Mouse (Mus musculus): ENCODE results near the gene Chsy1. TPM values are rescaled to one million over a fixed set of nuclear protein-coding genes. Genes with fewer than 3 reads are reported as not detected.
A peak's percentile ranks its signal among the peaks of the same experiment; 100 is the strongest.

The Chsy1 gene
- polyA plus RNA-seq, 1 experiment from 2014 or later, result 13.9 TPM

DNA sequence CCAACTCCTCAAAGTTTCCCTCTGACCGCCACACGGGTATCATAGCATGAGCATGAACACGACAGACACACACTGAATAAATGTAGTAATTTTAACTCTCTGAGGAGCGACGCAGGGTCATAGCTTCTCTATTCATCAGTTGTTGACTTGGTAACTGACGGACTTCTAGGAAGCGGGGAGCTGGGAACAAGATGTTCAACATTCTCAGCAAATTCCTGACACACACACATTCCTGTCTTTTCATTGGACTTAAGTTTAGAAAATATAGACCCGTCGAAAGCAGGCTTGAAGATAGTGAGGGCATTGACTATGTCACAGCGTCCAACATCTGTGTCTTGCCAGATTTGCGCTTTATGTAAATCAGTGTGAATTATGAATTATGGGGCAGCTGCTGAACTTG lies 2.1 kb upstream of the Chsy1 start:
- Histone ChIP-seq H3K27ac (ENCODE audit: low read length) (no peak overlapping the region), H3K27me3 (ENCODE audit: insufficient read depth, low read length) (no peaks in the 10 kb centered on the region), H3K36me3 (ENCODE audit: insufficient read depth, low read length) (no peaks in the 10 kb centered on the region), H3K4me3 (ENCODE audit: low read length) (no peak overlapping the region), H3K9me3 (ENCODE audit: low read length) (no peaks in the 10 kb centered on the region), H3K4me1 (ENCODE audit: insufficient read depth, low read length) (peaks cover 19% of the 10 kb centered on the region; the same call in 1 of the 2 replicates), H3K9ac (replicated peaks; ENCODE audit: low read length) (no peak overlapping the region), H3K4me2 (replicated peaks; ENCODE audit: low read depth, low read length) (no peak overlapping the region)
- 67% methylated on average over 11 of the region's 11 CpGs for WGBS
- ATAC-seq (ENCODE audit: low FRiP score, low TSS enrichment), result no peak

- 16% methylated on average over 7 of the region's 7 CpGs for WGBS
- H3K36me3 ChIP-seq (ENCODE audit: insufficient read depth, low read length), result no peaks in the 10 kb centered on the region
- H3K27me3 ChIP-seq (ENCODE audit: insufficient read depth, low read length), result no peaks in the 10 kb centered on the region
- H3K9ac ChIP-seq (replicated peaks; ENCODE audit: low read length), result no peak overlapping the region
- H3K4me1 ChIP-seq (ENCODE audit: insufficient read depth, low read length), result peaks cover 23% of the 10 kb centered on the region; the same call in 1 of the 2 replicates
- no peak overlapping the region for H3K27ac ChIP-seq (ENCODE audit: low read length)
- H3K4me2 ChIP-seq (replicated peaks; ENCODE audit: low read depth, low read length), result no peak overlapping the region
- no peak overlapping the region for H3K4me3 ChIP-seq (ENCODE audit: low read length)
- no peaks in the 10 kb centered on the region for H3K9me3 ChIP-seq (ENCODE audit: low read length)
- ATAC-seq (ENCODE audit: low FRiP score, low TSS enrichment), result no peak
These were observed 1.4 kb upstream of the Chsy1 start for GRCm38 (mm10) chr7:66107930-66108329.

DNA sequence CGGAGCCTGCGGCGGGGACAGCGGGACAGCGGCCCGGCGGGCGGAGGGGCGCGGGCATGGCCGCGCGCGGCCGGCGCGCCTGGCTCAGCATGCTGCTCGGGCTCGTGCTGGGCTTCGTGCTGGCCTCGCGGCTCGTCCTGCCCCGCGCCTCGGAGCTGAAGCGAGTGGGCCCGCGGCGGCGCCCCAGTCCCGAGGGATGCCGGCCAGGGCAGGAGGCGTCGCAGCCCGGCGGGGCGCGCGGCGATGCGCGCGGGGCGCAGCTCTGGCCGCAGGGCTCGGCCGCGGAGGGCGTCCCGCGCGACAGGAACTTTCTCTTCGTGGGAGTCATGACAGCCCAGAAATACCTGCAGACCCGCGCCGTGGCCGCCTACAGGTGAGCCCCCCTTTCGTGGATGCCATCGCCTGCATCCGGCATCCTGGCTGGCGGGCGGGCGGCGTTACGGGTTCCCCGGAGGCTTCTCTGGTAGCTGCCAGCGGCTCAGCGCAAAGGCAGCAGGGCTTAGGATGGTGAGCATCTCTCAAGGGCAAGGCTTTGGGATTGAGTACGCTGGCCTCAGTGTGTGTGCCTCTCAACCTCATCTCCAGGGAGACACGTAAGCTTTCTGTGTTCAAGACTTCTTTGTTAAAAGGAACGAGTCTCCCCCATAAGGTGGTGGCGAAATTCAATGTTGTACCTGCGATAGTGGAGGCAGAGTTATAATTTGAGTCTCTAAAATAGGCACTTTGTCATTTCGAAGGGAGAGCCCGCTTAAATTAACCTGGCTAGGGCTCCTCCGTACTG lies 730 bp downstream of the Chsy1 start:
- peak; percentile 20 for ATAC-seq (ENCODE audit: low FRiP score, low TSS enrichment)
- Histone ChIP-seq H3K9ac (replicated peaks; ENCODE audit: low read length) (peak overlapping the region; percentile 92), H3K9me3 (ENCODE audit: low read length) (no peaks in the 10 kb centered on the region), H3K36me3 (ENCODE audit: insufficient read depth, low read length) (no peaks in the 10 kb centered on the region), H3K4me1 (ENCODE audit: insufficient read depth, low read length) (peaks cover 32% of the 10 kb centered on the region; the same call in 1 of the 2 replicates), H3K4me3 (ENCODE audit: low read length) (peak overlapping the region; percentile 89), H3K27me3 (ENCODE audit: insufficient read depth, low read length) (no peaks in the 10 kb centered on the region), H3K4me2 (replicated peaks; ENCODE audit: low read depth, low read length) (peak overlapping the region; percentile 87), H3K27ac (ENCODE audit: low read length) (peak overlapping the region; percentile 89)
- under 1% methylated on average over 49 of the region's 77 CpGs for WGBS

DNA sequence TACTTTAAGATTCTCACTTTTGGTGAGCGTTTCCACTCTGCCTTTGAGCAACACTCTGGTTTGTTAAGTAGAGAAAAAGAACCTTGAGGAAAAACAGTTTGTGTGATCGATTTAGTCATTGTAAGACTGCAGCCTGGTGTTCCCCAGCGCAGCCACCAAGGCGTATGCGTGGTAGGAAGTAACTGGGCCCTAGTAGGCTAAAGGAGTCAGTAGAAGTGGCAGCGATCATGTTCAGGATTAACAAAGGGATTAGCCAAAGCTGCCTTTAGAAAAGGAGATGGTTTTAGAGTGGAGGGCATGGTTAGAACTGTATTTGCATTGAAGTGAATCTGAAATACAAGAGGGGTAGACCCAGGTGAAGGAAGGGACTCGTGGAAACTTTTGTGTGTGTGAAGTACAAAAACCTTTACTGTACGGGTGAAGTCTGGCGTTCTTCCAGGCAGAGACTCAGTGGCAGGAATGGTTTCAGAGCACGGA lies 1.4 kb downstream of the Chsy1 start:
- Histone ChIP-seq H3K4me2 (replicated peaks; ENCODE audit: low read depth, low read length) (peak overlapping the region; percentile 87), H3K27me3 (ENCODE audit: insufficient read depth, low read length) (no peaks in the 10 kb centered on the region), H3K4me3 (ENCODE audit: low read length) (peak overlapping the region; percentile 89), H3K4me1 (ENCODE audit: insufficient read depth, low read length) (peaks cover 36% of the 10 kb centered on the region; the same call in 1 of the 2 replicates), H3K36me3 (ENCODE audit: insufficient read depth, low read length) (no peaks in the 10 kb centered on the region), H3K9me3 (ENCODE audit: low read length) (no peaks in the 10 kb centered on the region), H3K27ac (ENCODE audit: low read length) (peak overlapping the region; percentile 89), H3K9ac (replicated peaks; ENCODE audit: low read length) (peak overlapping the region; percentile 92)
- ATAC-seq (ENCODE audit: low FRiP score, low TSS enrichment), result no peak
- 1% methylated on average over 10 of the region's 10 CpGs for WGBS

GRCm38 (mm10) chr7:66111211-66111610 lies 1.9 kb downstream of the Chsy1 start:
- H3K4me3 ChIP-seq (ENCODE audit: low read length), result peak overlapping the region; percentile 89
- no peaks in the 10 kb centered on the region for H3K36me3 ChIP-seq (ENCODE audit: insufficient read depth, low read length)
- 60% methylated on average over 10 of the region's 10 CpGs for WGBS
- ATAC-seq (ENCODE audit: low FRiP score, low TSS enrichment), result no peak
- peak overlapping the region; percentile 87 for H3K4me2 ChIP-seq (replicated peaks; ENCODE audit: low read depth, low read length)
- H3K27me3 ChIP-seq (ENCODE audit: insufficient read depth, low read length), result no peaks in the 10 kb centered on the region
- H3K27ac ChIP-seq (ENCODE audit: low read length), result no peak overlapping the region
- H3K9ac ChIP-seq (replicated peaks; ENCODE audit: low read length), result peak overlapping the region; percentile 92
- H3K9me3 ChIP-seq (ENCODE audit: low read length), result no peaks in the 10 kb centered on the region
- H3K4me1 ChIP-seq (ENCODE audit: insufficient read depth, low read length), result peaks cover 41% of the 10 kb centered on the region; the same call in 1 of the 2 replicates

DNA sequence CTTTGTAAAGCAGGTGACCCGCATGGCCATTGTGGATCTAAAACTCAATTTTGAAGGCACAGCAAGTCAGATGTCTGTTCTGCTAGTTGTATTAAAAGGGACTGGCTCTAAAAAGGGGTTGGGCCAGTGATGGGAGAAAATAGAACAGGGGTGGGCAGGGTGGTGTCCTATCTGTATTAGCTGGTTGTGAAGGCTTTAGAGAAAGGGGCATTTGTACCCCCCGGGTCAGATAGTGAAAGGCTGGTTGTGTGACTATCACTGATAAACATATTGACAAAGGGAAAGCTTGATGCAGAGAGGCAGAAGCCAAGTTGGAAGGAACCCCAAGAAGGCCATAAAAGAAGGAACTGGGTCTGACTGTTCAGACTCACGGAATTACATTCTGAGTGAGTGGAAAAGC lies 4.2 kb downstream of the Chsy1 start:
- H3K27ac ChIP-seq (ENCODE audit: low read length), result no peak overlapping the region
- H3K4me1 ChIP-seq (ENCODE audit: insufficient read depth, low read length), result peaks cover 42% of the 10 kb centered on the region; the same call in 1 of the 2 replicates
- no peaks in the 10 kb centered on the region for H3K27me3 ChIP-seq (ENCODE audit: insufficient read depth, low read length)
- no peaks in the 10 kb centered on the region for H3K9me3 ChIP-seq (ENCODE audit: low read length)
- 91% methylated on average over 3 of the region's 3 CpGs for WGBS
- no peak overlapping the region for H3K4me3 ChIP-seq (ENCODE audit: low read length)
- H3K4me2 ChIP-seq (replicated peaks; ENCODE audit: low read depth, low read length), result no peak overlapping the region
- H3K9ac ChIP-seq (replicated peaks; ENCODE audit: low read length), result no peak overlapping the region
- no peak for ATAC-seq (ENCODE audit: low FRiP score, low TSS enrichment)
- H3K36me3 ChIP-seq (ENCODE audit: insufficient read depth, low read length), result no peaks in the 10 kb centered on the region

- WGBS, result 62% methylated on average over 11 of the region's 11 CpGs
These were observed 6.6 kb downstream of the Chsy1 start for GRCm38 (mm10) chr7:66115821-66116343.

GRCm38 (mm10) chr7:66116906-66117482 lies 7.7 kb downstream of the Chsy1 start:
- Histone ChIP-seq H3K9ac (replicated peaks; ENCODE audit: low read length) (no peak overlapping the region), H3K27me3 (ENCODE audit: insufficient read depth, low read length) (no peaks in the 10 kb centered on the region)
- ATAC-seq (ENCODE audit: low FRiP score, low TSS enrichment), result no peak

More at GRCm38 (mm10) chr7:66115821-66116343, 6.6 kb downstream of the Chsy1 start:
- Histone ChIP-seq H3K27me3 (ENCODE audit: insufficient read depth, low read length) (no peaks in the 10 kb centered on the region), H3K4me2 (replicated peaks; ENCODE audit: low read depth, low read length) (no peak overlapping the region), H3K36me3 (ENCODE audit: insufficient read depth, low read length) (no peaks in the 10 kb centered on the region), H3K9ac (replicated peaks; ENCODE audit: low read length) (no peak overlapping the region), H3K27ac (ENCODE audit: low read length) (no peak overlapping the region), H3K4me1 (ENCODE audit: insufficient read depth, low read length) (peaks cover 46% of the 10 kb centered on the region), H3K4me3 (ENCODE audit: low read length) (no peak overlapping the region), H3K9me3 (ENCODE audit: low read length) (no peaks in the 10 kb centered on the region)
- ATAC-seq (ENCODE audit: low FRiP score, low TSS enrichment), result 0 out of 2 replicates have a peak, but pooled peaks have one; percentile 20

GRCm38 (mm10) chr7:66118046-66118445 lies 8.7 kb downstream of the Chsy1 start:
- Histone ChIP-seq H3K4me1 (ENCODE audit: insufficient read depth, low read length) (peaks cover 35% of the 10 kb centered on the region), H3K27me3 (ENCODE audit: insufficient read depth, low read length) (no peaks in the 10 kb centered on the region), H3K4me2 (replicated peaks; ENCODE audit: low read depth, low read length) (no peak overlapping the region), H3K27ac (ENCODE audit: low read length) (no peak overlapping the region), H3K9ac (replicated peaks; ENCODE audit: low read length) (no peak overlapping the region), H3K9me3 (ENCODE audit: low read length) (no peaks in the 10 kb centered on the region), H3K36me3 (ENCODE audit: insufficient read depth, low read length) (no peaks in the 10 kb centered on the region), H3K4me3 (ENCODE audit: low read length) (no peak overlapping the region)
- WGBS, result 82% methylated on average over 3 of the region's 3 CpGs
- no peak for ATAC-seq (ENCODE audit: low FRiP score, low TSS enrichment)

More at GRCm38 (mm10) chr7:66116906-66117482, 7.7 kb downstream of the Chsy1 start:
- 72% methylated on average over 8 of the region's 8 CpGs for WGBS
- no peak overlapping the region for H3K4me3 ChIP-seq (ENCODE audit: low read length)
- H3K36me3 ChIP-seq (ENCODE audit: insufficient read depth, low read length), result no peaks in the 10 kb centered on the region
- H3K4me2 ChIP-seq (replicated peaks; ENCODE audit: low read depth, low read length), result no peak overlapping the region
- H3K4me1 ChIP-seq (ENCODE audit: insufficient read depth, low read length), result peaks cover 42% of the 10 kb centered on the region
- H3K27ac ChIP-seq (ENCODE audit: low read length), result no peak overlapping the region
- no peaks in the 10 kb centered on the region for H3K9me3 ChIP-seq (ENCODE audit: low read length)
